Mouse (Mus musculus) cortical plate, adult 2 months (tissue): Measurements from ENCODE around the gene Fam78a.

Experiments used
- CTCF ChIP-seq: fragments of 200-500 bp; IDR thresholded peaks from 2 replicates; pipeline ENCODE4 v1.5.1; 2011; ENCODE audit warnings: mild to moderate bottlenecking, control low read depth, low read length; ENCODE audit not compliant: insufficient read depth; ENCODE audit errors: extremely low read depth
- POLR2A ChIP-seq: fragments of 200-500 bp; IDR thresholded peaks from 2 replicates; pipeline ENCODE4 v1.6.1; 2011; ENCODE audit warnings: mild to moderate bottlenecking, low read length, control low read depth; ENCODE audit not compliant: insufficient read depth; ENCODE audit errors: extremely low read depth

DNA sequence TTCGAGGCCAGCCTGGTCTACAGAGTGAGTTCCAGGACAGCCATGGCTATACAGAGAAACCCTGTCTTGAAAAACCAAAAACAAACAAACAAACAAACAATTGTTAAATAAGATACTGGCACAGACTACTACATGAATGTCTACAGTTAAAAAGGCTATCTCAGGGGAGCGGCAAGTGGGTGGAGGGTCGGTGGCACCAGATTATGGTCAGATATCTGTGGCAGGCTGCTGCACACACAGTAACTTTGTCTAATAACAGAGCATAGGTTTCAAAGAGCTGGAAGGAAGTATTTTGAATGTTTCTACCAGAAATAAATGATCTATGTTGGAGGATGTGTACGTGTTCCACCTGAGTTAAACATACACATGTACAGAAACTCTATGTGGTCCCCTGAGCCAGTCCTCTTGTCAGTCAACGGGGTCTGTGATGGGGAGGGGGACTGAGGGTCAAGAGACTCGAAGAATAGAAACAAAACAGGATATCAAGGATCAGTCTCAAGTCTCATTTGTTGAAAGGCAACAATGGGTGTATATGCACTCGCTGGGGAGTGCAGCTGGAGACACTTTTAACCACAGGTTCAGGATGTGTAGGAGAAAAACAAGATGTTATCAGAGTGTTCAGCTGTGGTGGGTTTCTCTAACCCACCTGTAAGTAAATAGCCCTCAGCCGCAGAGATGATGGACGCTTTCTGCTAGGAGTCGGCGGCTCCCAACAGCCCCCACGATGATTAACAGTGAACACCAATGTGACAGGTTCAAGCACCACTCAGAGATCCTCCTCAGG, 22.7 kb downstream of the Fam78a start:
- TF ChIP-seq POLR2A (no peak), CTCF (no peak)
